Mouse (Mus musculus) gastrocnemius, adult 8-10 months (tissue): ENCODE data around the gene Mreg. TPM values are rescaled to one million over a fixed set of nuclear protein-coding genes. Genes with fewer than 3 reads are reported as not detected.

Experiments
- DNase-seq, 2 experiments: peaks; one replicate each; pipeline ENCODE4 v3.0.0; 2022; ENCODE audit warnings: low spot score in 2 of 2
- total RNA-seq, 4 experiments: library from RNA; stranded (reverse); gene quantifications; 2 replicates each; pipeline ENCODE4 v1.2.4; 2022

The Mreg gene
- total RNA-seq, 4 experiments from 2014 or later: 35.8 to 50.4 (median 44.8) TPM

DNA sequence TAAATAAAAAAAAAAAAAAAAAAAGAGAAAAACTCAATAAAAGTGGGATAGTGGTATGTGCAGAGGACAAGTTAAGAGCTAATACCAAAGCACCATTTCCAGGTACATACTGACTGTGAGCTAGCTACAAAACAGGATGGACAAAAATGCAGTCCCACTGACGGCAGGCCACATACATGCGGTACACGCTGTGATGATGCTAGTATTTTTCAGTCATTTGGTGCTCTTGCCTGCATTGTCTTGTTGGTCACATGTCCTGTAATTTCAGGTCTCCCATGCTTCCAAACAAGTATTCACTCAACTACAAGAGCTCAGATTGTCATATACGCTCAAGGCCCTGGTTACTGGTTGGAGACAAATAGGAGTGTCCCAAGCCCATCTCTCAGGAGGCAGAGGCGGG lies 15.4 kb upstream of the Mreg start:
- no peak for DNase-seq

DNA sequence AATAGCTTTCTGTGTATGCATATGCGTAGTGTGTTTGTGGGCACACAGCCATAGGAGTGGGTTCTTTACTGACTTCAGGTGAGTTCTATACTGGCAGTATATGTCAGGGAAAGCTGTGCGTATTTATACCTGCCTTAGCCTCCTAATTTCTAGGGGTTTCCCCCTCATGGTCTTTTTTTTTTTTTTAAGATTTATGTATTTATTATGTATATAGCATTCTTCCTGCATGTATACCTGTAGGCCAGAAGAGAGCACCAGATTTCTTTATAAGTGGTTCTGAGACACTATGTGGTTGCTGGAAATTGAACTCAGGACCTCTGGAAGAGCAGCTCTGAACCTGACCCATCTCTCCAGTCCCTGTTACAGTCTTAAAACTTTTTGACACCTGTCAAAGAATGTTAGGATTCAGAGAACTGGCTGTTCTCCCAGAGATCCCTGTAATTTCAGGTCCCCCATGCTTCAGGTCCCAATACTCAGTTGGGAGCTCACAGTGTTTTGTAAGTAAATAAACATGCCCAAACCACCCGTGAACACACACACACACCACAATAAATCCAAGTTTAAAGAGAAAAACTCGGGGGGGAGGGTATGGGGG lies 14.9 kb upstream of the Mreg start:
- DNase-seq: no peak

DNA sequence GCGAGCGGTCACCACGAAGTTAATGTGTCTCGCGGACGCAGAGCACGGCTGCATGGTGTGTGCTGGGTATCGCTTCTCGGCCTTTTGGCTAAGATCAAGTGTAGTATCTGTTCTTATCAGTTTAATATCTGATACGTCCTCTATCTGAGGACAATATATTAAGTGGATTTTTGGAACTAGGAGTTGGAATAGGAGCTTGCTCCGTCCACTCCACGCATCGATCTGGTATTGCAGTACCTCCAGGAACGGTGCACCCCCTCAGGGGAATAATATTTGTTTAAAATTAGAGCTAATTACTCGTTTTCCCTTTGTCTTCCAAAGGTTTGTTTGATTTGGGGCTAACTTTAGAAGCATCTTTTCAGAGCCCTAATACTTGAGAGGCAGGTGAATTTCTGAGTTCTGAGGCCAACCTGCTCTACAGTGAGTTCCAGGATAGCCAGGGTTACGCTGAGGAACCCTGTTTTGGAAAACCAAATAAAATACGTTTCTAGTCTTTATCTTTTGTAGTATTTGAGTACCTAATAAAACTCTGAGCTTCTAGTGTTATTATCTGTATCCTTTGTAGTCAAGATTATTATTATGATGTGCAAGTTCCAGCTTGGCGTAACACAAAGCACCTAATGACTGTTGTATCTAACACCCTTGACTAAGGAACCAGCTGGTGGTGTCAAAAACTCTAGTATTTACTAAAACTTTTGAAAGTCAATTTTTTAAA lies 14.2 kb upstream of the Mreg start:
- no peak for DNase-seq

DNA sequence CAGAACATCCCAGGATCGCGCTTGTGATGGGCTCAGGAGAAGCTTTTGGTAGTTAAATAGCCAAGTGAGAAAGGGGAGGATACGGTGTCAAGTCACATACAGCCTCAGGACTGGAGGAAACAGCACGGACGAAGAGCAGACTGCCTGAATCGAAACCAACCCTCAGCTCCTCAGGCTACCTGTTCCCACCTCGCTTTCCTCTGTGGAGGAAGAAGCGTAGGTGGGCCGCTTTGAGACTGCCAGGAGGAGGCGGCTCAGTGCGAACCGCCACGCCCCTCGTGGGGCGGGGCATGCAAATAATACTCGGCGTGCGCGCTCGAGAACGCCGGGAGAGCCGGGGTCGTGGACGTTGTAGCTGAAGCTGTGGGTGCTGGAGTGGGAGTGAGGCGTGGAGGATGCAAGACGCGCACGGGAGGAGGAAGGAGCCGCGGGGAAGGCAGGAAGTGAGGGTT lies 13.6 kb upstream of the Mreg start:
- peak; percentile 67 to 75 for DNase-seq

DNA sequence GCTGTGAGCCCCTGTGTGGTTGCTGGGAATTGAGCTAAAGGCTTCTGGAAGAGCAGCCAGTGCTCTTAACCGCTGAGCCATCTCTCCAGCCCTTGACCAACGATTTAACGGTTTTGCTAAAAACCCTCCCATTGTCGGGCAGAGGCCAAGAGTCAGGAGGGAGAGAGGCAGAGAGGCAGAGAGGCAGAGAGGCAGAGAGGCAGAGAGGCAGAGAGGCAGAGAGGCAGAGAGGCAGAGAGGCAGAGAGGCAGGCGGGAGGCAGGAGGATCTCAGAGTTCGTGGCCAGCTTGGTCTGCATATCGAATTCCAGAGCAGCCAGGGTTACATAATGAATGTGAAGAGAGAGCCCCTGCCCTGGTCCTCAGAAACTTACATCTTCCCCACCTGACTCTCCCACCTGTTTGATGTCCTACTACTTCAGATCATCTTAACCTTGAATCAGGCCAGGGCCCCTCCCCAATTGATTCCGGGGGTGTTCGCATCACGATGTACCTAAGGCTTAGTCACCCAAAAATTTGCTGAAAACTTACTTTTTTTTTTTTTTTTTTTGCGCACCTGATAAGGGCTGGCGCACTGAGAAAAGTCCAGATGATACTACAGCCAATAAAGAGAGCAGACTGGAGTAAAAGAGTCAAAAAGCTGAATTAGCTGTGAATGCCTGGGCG lies 13.1 kb upstream of the Mreg start:
- DNase-seq: no peak

GRCm38 (mm10) chr1:72220008-72220407 lies 7.9 kb upstream of the Mreg start:
- no peak for DNase-seq

- no peak for DNase-seq
Observed at GRCm38 (mm10) chr1:72219116-72219515, 7.0 kb upstream of the Mreg start.

DNA sequence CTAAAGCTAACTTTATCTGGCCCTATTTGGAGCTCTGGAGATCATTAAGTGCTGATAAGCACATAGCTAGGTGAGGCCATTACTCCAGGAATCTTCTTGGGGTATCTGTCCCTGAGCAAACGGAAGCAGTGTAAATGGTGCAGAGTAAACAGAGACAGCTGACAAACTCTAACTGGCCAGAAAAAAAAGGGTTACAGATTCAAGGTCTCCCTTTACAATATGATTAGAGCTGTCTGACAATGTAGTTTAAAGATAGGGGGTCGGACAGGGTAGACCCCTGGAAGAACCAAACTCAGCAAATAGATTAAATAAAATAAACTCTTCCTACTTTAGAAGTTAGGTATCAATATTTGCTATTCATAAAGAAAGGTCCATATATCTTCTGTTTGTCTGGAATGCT lies 6.5 kb upstream of the Mreg start:
- DNase-seq: no peak

DNA sequence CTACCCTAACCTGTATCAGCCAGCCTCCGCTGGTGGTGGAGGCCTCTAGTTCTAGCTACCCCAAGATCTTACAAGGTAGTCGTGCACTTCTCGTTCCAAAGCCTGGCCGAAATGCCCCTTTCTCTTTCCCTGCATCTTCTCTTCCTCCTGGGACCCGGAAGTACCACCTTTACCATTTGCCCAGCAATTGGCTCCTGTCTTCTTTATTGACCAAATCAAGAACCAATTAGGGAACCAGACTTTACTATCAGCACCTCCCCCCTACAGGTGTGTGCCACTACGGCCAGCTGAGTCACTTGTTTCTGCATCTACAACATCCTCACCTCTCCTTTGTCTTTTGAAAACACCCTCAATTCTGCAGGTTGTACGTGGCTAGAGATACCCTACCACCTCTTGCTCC lies 4.7 kb upstream of the Mreg start:
- no peak for DNase-seq

DNA sequence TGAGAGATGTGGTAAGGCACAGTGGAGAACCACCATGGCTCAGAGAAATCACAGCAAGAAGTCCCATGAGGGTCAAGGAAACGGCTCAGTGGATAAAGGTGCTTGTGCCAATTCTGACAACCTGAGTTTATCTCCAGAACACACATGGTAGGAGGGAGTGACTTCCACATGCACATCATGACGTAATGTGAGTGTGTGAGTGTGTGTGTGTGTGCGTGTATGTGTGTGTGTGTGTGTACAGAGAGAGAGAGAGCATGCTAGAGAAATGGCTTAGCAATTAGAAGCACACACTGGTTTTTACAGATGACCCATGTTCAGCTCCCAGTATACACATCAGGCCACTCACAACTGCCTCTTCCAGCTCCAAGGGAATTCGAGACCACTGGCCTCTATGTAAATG lies 3.1 kb upstream of the Mreg start:
- DNase-seq: no peak

GRCm38 (mm10) chr1:72214470-72214961 lies 2.4 kb upstream of the Mreg start:
- peak; percentile 76 to 84 for DNase-seq

GRCm38 (mm10) chr1:72213954-72214353 lies 1.8 kb upstream of the Mreg start:
- DNase-seq: no peak

GRCm38 (mm10) chr1:72210803-72211679 lies 1.1 kb downstream of the Mreg start:
- DNase-seq: no peak

DNA sequence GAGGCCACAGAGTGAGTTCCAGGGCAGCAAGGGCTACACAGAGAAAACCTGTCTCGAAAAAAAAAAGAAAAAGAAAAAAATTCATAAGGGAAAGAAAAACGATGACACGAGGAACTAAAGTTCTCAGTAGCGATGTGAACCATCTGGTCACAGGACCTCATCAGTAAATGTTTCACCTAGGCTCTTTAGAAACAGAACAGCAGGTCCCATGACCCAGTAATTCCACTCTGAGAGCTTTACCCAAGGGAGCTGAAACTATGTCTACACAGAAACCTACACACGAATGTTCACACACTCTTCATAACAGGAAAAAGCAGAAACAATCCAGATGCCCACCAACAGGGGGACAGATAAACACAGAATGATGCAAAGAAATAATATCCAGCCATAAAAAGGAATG lies 4.0 kb downstream of the Mreg start:
- no peak for DNase-seq

DNA sequence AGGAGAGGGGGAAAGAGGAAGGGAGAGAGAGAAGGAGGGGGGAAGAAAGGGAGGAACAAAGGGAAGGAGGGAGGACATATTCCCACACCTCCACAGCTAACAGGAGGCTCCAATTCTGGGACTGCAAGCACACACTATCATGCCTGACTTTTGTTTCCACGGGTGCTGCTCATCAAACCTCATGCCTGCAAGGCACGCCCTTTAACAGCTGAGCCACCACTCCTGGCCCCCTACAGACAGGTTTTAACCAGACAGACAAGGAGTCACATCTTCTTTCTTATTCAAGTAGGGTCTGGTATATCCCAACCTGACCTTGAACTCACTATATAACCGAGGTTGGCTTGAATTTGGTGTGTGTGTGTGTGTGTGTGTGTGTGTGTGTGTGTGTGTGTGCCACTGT lies 7.0 kb downstream of the Mreg start:
- no peak for DNase-seq

DNA sequence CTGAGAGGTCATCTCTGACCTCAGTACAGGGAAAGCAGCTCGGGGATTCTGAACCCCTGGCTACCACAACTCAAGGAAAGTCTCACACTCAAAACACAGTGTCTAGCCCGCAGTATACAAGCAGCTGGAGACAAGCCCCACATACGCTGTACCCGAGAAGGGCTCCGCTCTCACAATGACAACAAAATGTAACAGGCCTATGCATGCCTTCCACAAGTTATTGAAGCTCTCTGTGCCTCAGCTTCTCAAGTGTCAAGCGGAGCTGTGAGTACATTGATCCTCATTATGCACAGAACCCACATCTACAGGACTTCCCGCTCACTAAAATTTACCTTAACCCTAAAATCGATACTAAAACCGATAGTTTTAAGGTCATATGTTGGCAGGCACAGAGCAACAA lies 8.9 kb downstream of the Mreg start:
- no peak for DNase-seq

GRCm38 (mm10) chr1:72202705-72203104 lies 9.4 kb downstream of the Mreg start:
- no peak for DNase-seq

DNA sequence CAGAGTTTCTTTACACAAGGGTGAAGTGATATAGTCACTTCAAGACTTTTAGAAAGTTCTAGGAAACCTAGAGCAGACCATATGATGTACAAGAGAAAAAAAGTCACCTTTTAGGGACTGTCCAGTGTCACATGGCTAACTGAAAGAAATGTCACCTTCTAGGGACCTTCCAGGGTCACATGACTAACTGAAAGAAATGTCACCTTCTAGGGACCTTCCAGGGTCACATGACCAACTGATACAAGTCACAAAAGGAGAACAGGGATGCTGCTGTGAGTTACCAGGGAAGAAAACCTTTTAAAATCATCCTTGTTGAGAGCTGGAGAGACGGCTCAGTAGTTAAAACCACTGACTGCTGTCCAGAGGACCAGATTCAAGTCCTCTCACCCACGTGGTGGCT lies 10.0 kb downstream of the Mreg start:
- DNase-seq: no peak

GRCm38 (mm10) chr1:72201126-72201525 lies 11.0 kb downstream of the Mreg start:
- no peak for DNase-seq

DNA sequence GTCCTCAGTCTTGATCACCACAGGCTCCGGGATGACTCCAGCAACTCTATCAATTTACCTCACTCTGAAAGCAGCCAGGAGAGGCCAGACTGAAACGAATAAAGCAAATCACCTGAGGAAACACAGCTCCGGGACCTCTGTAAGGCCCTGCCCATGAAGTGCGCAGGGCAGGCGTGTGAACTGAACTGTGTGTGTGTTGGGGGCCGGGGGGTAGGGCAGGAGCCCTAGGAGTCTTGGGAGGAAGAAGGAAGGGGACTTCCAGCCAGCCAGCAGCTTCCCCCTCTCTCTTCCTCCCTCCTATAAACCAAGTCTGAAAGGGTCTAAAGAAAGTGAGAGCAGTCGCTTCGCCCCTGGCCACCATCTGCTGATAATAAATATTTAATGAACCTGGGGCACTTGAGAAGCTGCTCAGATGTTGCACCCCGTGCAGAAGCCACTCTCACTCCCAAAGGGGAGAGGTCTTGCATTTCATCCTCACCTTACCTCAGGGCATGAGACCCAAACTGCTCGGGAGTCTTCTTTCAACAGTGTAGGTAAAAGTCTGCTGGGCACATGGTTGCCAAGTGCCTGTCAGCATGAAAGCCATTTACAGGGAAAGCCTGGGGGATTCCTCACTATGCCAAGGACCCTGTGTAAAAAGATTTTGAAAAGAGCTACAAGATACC lies 13.8 kb downstream of the Mreg start:
- no peak for DNase-seq
